8 mouse cellular contexts compared by ENCODE assay signal in genomic region chr10:66911261-66911911, GRCm38 (mm10).
A peak's percentile ranks its signal among the peaks of the same experiment; 100 is the strongest.
DNase-seq lines count a peak whose midpoint lies in the region; ATAC-seq and TF ChIP-seq lines count a peak whose summit lies in the region.

No protein-coding gene starts in this region.

- H3K9me3 ChIP-seq in heart, embryonic 10.5 days = no peaks in the 10 kb centered on the region
- H3K9me3 ChIP-seq in kidney, embryonic 14.5 days (ENCODE audit: control insufficient read depth, low read length) = no peaks in the 10 kb centered on the region
- no peaks in the 10 kb centered on the region for H3K9me3 ChIP-seq in lung, postnatal 0 days (ENCODE audit: low read length)

- no peak overlapping the region for H3K4me2 ChIP-seq in kidney, embryonic 14.5 days (replicated peaks; ENCODE audit: low read depth, low read length)
- 0 out of 2 replicates have a peak overlapping the region, but pooled peaks have one; percentile 23 for H3K4me2 ChIP-seq in lung, postnatal 0 days (replicated peaks; ENCODE audit: low read depth, low read length)

- peak overlapping the region; percentile 69 for H3K27ac ChIP-seq in gastrocnemius, adult 2 months
- peak overlapping the region; percentile 69 for H3K27ac ChIP-seq in heart, embryonic 10.5 days
- H3K27ac ChIP-seq in kidney, embryonic 14.5 days (ENCODE audit: low read depth, low read length) = peak overlapping the region; percentile 47; the same call in 1 of the 2 replicates
- H3K27ac ChIP-seq in lung, postnatal 0 days (ENCODE audit: low read length) = peak overlapping the region; percentile 71

- no peaks in the 10 kb centered on the region for H3K36me3 ChIP-seq in heart, embryonic 10.5 days
- no peaks in the 10 kb centered on the region for H3K36me3 ChIP-seq in kidney, embryonic 14.5 days (ENCODE audit: control insufficient read depth, insufficient read depth, low read length)
- no peaks in the 10 kb centered on the region for H3K36me3 ChIP-seq in lung, postnatal 0 days (ENCODE audit: insufficient read depth, low read length)

- DNase-seq in gastrocnemius, adult 2 months = peak; percentile 55
- no peak for DNase-seq in gastrocnemius, postnatal 36 days
- peak; percentile 72 for DNase-seq in adrenal gland, adult 2 months
- DNase-seq in heart, embryonic 10.5 days (ENCODE audit: low spot score) = no peak
- peak; percentile 86 for DNase-seq in lung, postnatal 0 days (ENCODE audit: low spot score)
- no peak for DNase-seq in spleen, adult 18-20 months
- no peak for DNase-seq in thymus, postnatal 4 days

- no peak overlapping the region for H3K9ac ChIP-seq in kidney, embryonic 14.5 days (ENCODE audit: low read depth, low read length)
- no peak overlapping the region for H3K9ac ChIP-seq in lung, postnatal 0 days (replicated peaks; ENCODE audit: low read depth)

- TF ChIP-seq CTCF in gastrocnemius, adult 2 months (IDR thresholded peaks at IDR 0.05) = no peak
- 0 out of 2 replicates have a peak, but pooled peaks have one; percentile 14 for TF ChIP-seq CTCF in lung, postnatal 0 days (IDR thresholded peaks at IDR 0.05)

- TF ChIP-seq EP300 in lung, postnatal 0 days (IDR thresholded peaks at IDR 0.05) = peak; percentile 99

- ATAC-seq in kidney, embryonic 14.5 days (ENCODE audit: low FRiP score, low TSS enrichment) = no peak
- ATAC-seq in lung, postnatal 0 days = peak; percentile 93

- WGBS in heart, embryonic 10.5 days = 36% methylated on average over 10 of the region's 10 CpGs
- WGBS in kidney, embryonic 14.5 days = 59% methylated on average over 10 of the region's 10 CpGs
- WGBS in lung, postnatal 0 days = 37% methylated on average over 10 of the region's 10 CpGs

- intact Hi-C loops in gastrocnemius, adult 2 months (cut with DNase I) = loop anchor here (5.0 kb wide), 1 partner anchor 91 kb away; no protein-coding TSS in a partner anchor
- intact Hi-C loops in gastrocnemius, postnatal 36 days (cut with DNase I) = loop anchor here (5.0 kb wide), 1 partner anchor 306 kb away; no protein-coding TSS in a partner anchor

- H3K27me3 ChIP-seq in heart, embryonic 10.5 days (ENCODE audit: insufficient read depth, poor library complexity, severe bottlenecking) = no peaks in the 10 kb centered on the region
- no peaks in the 10 kb centered on the region for H3K27me3 ChIP-seq in kidney, embryonic 14.5 days (ENCODE audit: control insufficient read depth, insufficient read depth, low read length)
- H3K27me3 ChIP-seq in lung, postnatal 0 days (replicated peaks; ENCODE audit: insufficient read depth, low read length) = no peaks in the 10 kb centered on the region

- H3K4me1 ChIP-seq in heart, embryonic 10.5 days = peaks cover 60% of the 10 kb centered on the region
- peaks cover 30% of the 10 kb centered on the region for H3K4me1 ChIP-seq in kidney, embryonic 14.5 days (ENCODE audit: control insufficient read depth, insufficient read depth, low read length)
- H3K4me1 ChIP-seq in lung, postnatal 0 days (ENCODE audit: insufficient read depth, low read depth, low read length) = peaks cover 13% of the 10 kb centered on the region; the same call in 1 of the 2 replicates

- H3K4me3 ChIP-seq in gastrocnemius, adult 2 months = 0 out of 2 replicates have a peak overlapping the region, but pooled peaks have one; percentile 12
- H3K4me3 ChIP-seq in heart, embryonic 10.5 days = peak overlapping the region; percentile 26; the same call in 1 of the 2 replicates
- H3K4me3 ChIP-seq in kidney, embryonic 14.5 days (ENCODE audit: low read length) = no peak overlapping the region
- H3K4me3 ChIP-seq in lung, postnatal 0 days (ENCODE audit: low read depth, low read length) = no peak overlapping the region

Comparison
In these comparisons a context has a peak if more than half of its experiments do, and no peak if none do; other contexts are left out.
1. DNase-seq: peak in gastrocnemius, adult 2 months (single experiment), adrenal gland, adult 2 months (single experiment) and lung, postnatal 0 days (single experiment); none in gastrocnemius, postnatal 36 days (0 of 2), heart, embryonic 10.5 days (single experiment), spleen, adult 18-20 months (0 of 2) and thymus, postnatal 4 days (single experiment).
2. H3K4me3 ChIP-seq: peak in gastrocnemius, adult 2 months (single experiment) and heart, embryonic 10.5 days (single experiment); none in kidney, embryonic 14.5 days (single experiment) and lung, postnatal 0 days (single experiment).
3. Peak in every context shown above with its lines, with median percentiles within 50 percentile points of each other: H3K27ac ChIP-seq.